Mouse (Mus musculus) liver, postnatal 0 days (tissue): Measurements from ENCODE around the gene Txnrd1. TPM values are rescaled to one million over a fixed set of nuclear protein-coding genes. Genes with fewer than 3 reads are reported as not detected.

Experiments
- ATAC-seq: fragments of 200-750 bp; cut with Nextera tagmentation; 2 replicates; pipeline ENCODE4 v1.8.0; 2017; ENCODE audit warnings: mild to moderate bottlenecking, moderate library complexity
- DNase-seq: peaks from one replicate; pipeline ENCODE4 v3.0.0-alpha.2; 2016
- H3K27ac ChIP-seq: fragments of 300-500 bp; sonication (generic); 2 replicates; pipeline ENCODE4 v1.5.1; 2014; ENCODE audit warnings: antibody characterized with exemption, moderate library complexity, mild to moderate bottlenecking, low read depth
- H3K27me3 ChIP-seq: fragments of 300-500 bp; sonication (generic); 2 replicates; pipeline ENCODE4 v1.6.1; 2014; ENCODE audit warnings: low read length, control low read depth, mixed read lengths; ENCODE audit not compliant: insufficient read depth
- H3K36me3 ChIP-seq: fragments of 300-500 bp; sonication (generic); replicated peaks from 2 replicates; pipeline ENCODE4 v1.6.1; 2014; ENCODE audit warnings: mild to moderate bottlenecking, control low read depth, low read length, moderate library complexity, mixed read lengths; ENCODE audit not compliant: insufficient read depth
- H3K4me1 ChIP-seq: fragments of 300-500 bp; sonication (generic); 2 replicates; pipeline ENCODE4 v1.6.1; 2014; ENCODE audit warnings: antibody characterized with exemption, mild to moderate bottlenecking, control low read depth; ENCODE audit not compliant: insufficient read depth
- H3K4me2 ChIP-seq: fragments of 300-500 bp; sonication (generic); 2 replicates; pipeline ENCODE4 v1.6.1; 2014; ENCODE audit warnings: low read depth, mild to moderate bottlenecking, low read length, moderate library complexity, mixed read lengths
- H3K4me3 ChIP-seq: fragments of 300-500 bp; sonication (generic); 2 replicates; pipeline ENCODE4 v1.5.1; 2014; ENCODE audit warnings: low read depth, low read length
- H3K9ac ChIP-seq: fragments of 300-500 bp; sonication (generic); replicated peaks from 2 replicates; pipeline ENCODE4 v1.6.1; 2014; ENCODE audit warnings: mild to moderate bottlenecking, moderate library complexity
- H3K9me3 ChIP-seq: fragments of 300-500 bp; sonication (generic); 2 replicates; pipeline ENCODE4 v1.6.1; 2016; ENCODE audit warnings: mild to moderate bottlenecking, control low read depth, low read length, mixed read lengths
- CTCF ChIP-seq: sonication (generic); IDR thresholded peaks from 2 replicates; pipeline ENCODE4 v1.5.1; 2016; ENCODE audit warnings: antibody characterized with exemption, low read depth
- EP300 ChIP-seq: IDR thresholded peaks from 2 replicates; pipeline ENCODE4 v1.6.1; 2016; ENCODE audit warnings: antibody characterized with exemption, low read depth, mild to moderate bottlenecking
- WGBS: fragments of 180-500 bp; shearing (Covaris S2); extraction: QIAGEN DNeasy Blood & Tissue Kit; methylation state at CpG from one replicate; pipeline ENCODE4 v1.1.7; 2014; ENCODE audit not compliant: insufficient replicate concordance; 5-methylcytosine and 5-hydroxymethylcytosine counted together
- polyA plus RNA-seq: library from polyadenylated mRNA; unstranded; fragments of >200 nt; fragmentation: Nextera tagmentation; extraction: Ambion mirVana; gene quantifications from 2 replicates; pipeline ENCODE4 v1.2.1, GENCODE M21; 2015

Txnrd1 gene
- polyA plus RNA-seq, 1 experiment from 2014 or later, result 28.1 TPM

GRCm38 (mm10) chr10:82814096-82814970, 19.4 kb upstream of the Txnrd1 start:
- Histone ChIP-seq H3K4me1 (peaks cover 10% of the 10 kb centered on the region), H3K9ac (no peak overlapping the region), H3K27ac (peak overlapping the region; percentile 20), H3K4me3 (no peak overlapping the region), H3K4me2 (peak overlapping the region; percentile 22), H3K27me3 (no peaks in the 10 kb centered on the region), H3K9me3 (no peaks in the 10 kb centered on the region), H3K36me3 (no peaks in the 10 kb centered on the region)
- 11% methylated on average over 19 of the region's 19 CpGs for WGBS
- ATAC-seq (peak; percentile 70), DNase-seq (peak; percentile 46)
- TF ChIP-seq CTCF (no peak), EP300 (no peak)

DNA sequence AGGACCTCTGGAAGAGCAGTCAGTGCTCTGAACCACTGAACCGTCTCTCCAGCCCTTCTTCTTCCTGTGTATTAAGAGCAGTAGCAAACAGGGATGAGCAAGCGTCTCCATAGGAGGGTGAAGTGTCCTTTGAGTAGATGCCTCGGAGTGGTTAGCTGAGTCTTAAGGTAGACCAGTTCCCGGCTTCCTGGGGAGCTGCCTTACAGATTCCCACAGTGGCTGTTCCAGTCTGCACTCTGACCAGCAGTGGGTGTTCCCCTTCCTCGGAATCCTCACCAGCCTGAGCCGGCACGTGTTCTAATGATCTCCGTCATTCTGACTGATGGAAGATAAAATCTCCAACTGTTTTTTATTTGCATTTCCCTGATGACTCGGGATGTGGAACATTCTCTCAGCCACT, 17.3 kb upstream of the Txnrd1 start:
- TF ChIP-seq EP300 (no peak), CTCF (no peak)
- H3K27me3 ChIP-seq, result no peaks in the 10 kb centered on the region
- no peak overlapping the region for H3K27ac ChIP-seq
- peaks cover 10% of the 10 kb centered on the region for H3K4me1 ChIP-seq
- WGBS, result 88% methylated on average over 9 of the region's 9 CpGs
- no peak overlapping the region for H3K4me2 ChIP-seq
- no peaks in the 10 kb centered on the region for H3K9me3 ChIP-seq
- ATAC-seq (no peak), DNase-seq (no peak)
- no peak overlapping the region for H3K9ac ChIP-seq
- no peak overlapping the region for H3K4me3 ChIP-seq
- no peaks in the 10 kb centered on the region for H3K36me3 ChIP-seq

- peaks cover 10% of the 10 kb centered on the region for H3K4me1 ChIP-seq
- H3K27me3 ChIP-seq, result no peaks in the 10 kb centered on the region
- H3K27ac ChIP-seq, result no peak overlapping the region
- WGBS, result 88% methylated on average over 3 of the region's 3 CpGs
- TF ChIP-seq CTCF (no peak), EP300 (no peak)
- DNase-seq (no peak), ATAC-seq (no peak)
- no peaks in the 10 kb centered on the region for H3K9me3 ChIP-seq
- H3K4me3 ChIP-seq, result no peak overlapping the region
- no peaks in the 10 kb centered on the region for H3K36me3 ChIP-seq
- H3K9ac ChIP-seq, result no peak overlapping the region
- no peak overlapping the region for H3K4me2 ChIP-seq
These were observed 16.2 kb upstream of the Txnrd1 start for GRCm38 (mm10) chr10:82817514-82817913.

DNA sequence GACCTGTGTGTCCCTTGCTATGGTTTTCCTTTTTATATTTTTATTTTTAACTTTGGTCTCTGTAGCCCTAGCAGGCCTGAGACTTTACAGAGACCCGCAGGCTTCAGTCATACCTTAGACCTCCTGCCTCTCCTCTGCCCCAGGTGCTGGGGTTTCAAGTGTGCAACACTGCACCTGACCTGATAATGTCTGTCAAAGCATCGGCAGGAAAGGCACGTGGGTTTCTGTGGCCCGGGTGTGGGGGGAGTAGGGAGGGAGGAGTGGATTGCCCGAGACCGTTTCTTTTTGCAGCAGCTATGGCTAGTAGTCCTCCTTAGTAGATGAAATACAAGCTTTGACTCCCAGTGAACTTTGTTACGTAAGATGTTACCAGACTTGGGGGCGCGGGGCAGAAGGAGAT, 15.8 kb upstream of the Txnrd1 start:
- no peak overlapping the region for H3K4me2 ChIP-seq
- ATAC-seq (no peak), DNase-seq (no peak)
- H3K36me3 ChIP-seq, result no peaks in the 10 kb centered on the region
- H3K27me3 ChIP-seq, result no peaks in the 10 kb centered on the region
- H3K27ac ChIP-seq, result no peak overlapping the region
- peaks cover 10% of the 10 kb centered on the region for H3K4me1 ChIP-seq
- 39% methylated on average over 9 of the region's 9 CpGs for WGBS
- TF ChIP-seq CTCF, result no peak
- TF ChIP-seq EP300, result no peak
- H3K9ac ChIP-seq, result no peak overlapping the region
- H3K9me3 ChIP-seq, result no peaks in the 10 kb centered on the region
- no peak overlapping the region for H3K4me3 ChIP-seq

GRCm38 (mm10) chr10:82818661-82819060, 15.1 kb upstream of the Txnrd1 start:
- H3K9ac ChIP-seq, result no peak overlapping the region
- no peaks in the 10 kb centered on the region for H3K9me3 ChIP-seq
- no peak for ATAC-seq
- TF ChIP-seq CTCF (no peak), EP300 (no peak)
- no peak overlapping the region for H3K27ac ChIP-seq
- H3K36me3 ChIP-seq, result no peaks in the 10 kb centered on the region
- H3K4me1 ChIP-seq, result peaks cover 10% of the 10 kb centered on the region
- H3K4me2 ChIP-seq, result no peak overlapping the region
- no peak for DNase-seq
- no peaks in the 10 kb centered on the region for H3K27me3 ChIP-seq
- no peak overlapping the region for H3K4me3 ChIP-seq
- 68% methylated on average over 6 of the region's 6 CpGs for WGBS

DNA sequence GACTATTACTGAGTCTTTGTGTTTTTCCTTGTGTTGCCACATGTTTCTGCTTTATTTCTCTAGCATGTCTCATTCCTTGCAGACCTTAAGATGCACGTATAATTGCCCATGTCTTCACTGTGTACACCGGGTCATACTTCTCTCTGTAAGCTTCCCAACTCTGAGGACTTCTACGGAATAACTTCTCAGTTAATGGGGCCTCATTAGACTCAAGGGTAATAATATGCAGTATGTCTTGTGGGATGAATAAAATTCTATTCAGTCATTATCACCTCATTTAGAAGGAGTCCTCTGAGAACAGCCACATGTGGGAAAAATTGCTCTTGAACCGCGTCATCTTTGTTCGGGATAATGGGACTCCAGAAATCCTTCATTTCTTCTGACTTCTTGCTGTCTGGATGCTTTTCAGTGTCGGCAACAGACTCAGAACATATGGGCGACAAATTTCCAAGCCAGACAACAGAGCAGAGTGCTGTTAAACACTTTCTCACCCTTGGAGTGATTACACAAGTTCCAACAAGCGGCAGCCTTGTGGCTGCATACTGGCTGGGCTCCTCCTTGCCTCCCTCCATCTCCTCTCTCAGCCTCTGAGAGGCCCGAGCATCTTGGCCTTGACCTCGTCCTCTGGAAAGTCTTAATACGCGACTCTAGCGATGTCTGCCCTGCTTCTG, 10.5 kb upstream of the Txnrd1 start:
- Histone ChIP-seq H3K4me2 (no peak overlapping the region), H3K27me3 (no peaks in the 10 kb centered on the region), H3K4me1 (no peaks in the 10 kb centered on the region), H3K4me3 (no peak overlapping the region), H3K9me3 (no peaks in the 10 kb centered on the region), H3K9ac (no peak overlapping the region), H3K27ac (no peak overlapping the region), H3K36me3 (no peaks in the 10 kb centered on the region)
- no peak for TF ChIP-seq EP300
- no peak for TF ChIP-seq CTCF
- ATAC-seq (no peak), DNase-seq (no peak)
- WGBS, result 76% methylated on average over 14 of the region's 14 CpGs
